Mouse (Mus musculus): ENCODE results near the gene Cyb5r1. TPM values are rescaled to one million over a fixed set of nuclear protein-coding genes. Genes with fewer than 3 reads are reported as not detected.
A peak's percentile ranks its signal among the peaks of the same experiment; 100 is the strongest.
"Not testable (repeated sequence)": the region's sequence is repeated elsewhere in the genome, so short reads cannot be mapped to it uniquely, and the experiment has no call there.

The Cyb5r1 gene
- polyA plus RNA-seq, 1 experiment from 2014 or later = 12.6 TPM

- H3K9me3 ChIP-seq; H3K4me2 ChIP-seq; H3K27me3 ChIP-seq (replicated peaks); H3K4me1 ChIP-seq; H3K27ac ChIP-seq; ATAC-seq (replicated peaks); H3K36me3 ChIP-seq (replicated peaks); H3K9ac ChIP-seq; H3K4me3 ChIP-seq: not testable (repeated sequence)
- whole genome bisulfite sequencing = 81% methylated on average over 3 of the region's 3 CpGs
These were observed 43.2 kb downstream of the Cyb5r1 start for GRCm38 (mm10) chr1:134448537-134448936.

- Histone ChIP-seq H3K36me3 (replicated peaks) (no peaks in the 10 kb centered on the region), H3K4me1 (peaks cover 8% of the 10 kb centered on the region), H3K27ac (no peak overlapping the region), H3K27me3 (replicated peaks) (no peaks in the 10 kb centered on the region), H3K4me3 (no peak overlapping the region), H3K9me3 (no peaks in the 10 kb centered on the region), H3K4me2 (no peak overlapping the region), H3K9ac (no peak overlapping the region)
- WGBS = 89% methylated on average over 4 of the region's 4 CpGs
- ATAC-seq (replicated peaks) = no peak
These were observed 44.8 kb downstream of the Cyb5r1 start for GRCm38 (mm10) chr1:134450201-134450600.

- no peak overlapping the region for H3K4me2 ChIP-seq
- no peak overlapping the region for H3K9ac ChIP-seq
- no peaks in the 10 kb centered on the region for H3K9me3 ChIP-seq
- no peak overlapping the region for H3K4me3 ChIP-seq
- peaks cover 10% of the 10 kb centered on the region for H3K4me1 ChIP-seq
- WGBS = 46% methylated on average over 3 of the region's 3 CpGs
- ATAC-seq (replicated peaks) = no peak
- H3K27me3 ChIP-seq (replicated peaks) = no peaks in the 10 kb centered on the region
- no peak overlapping the region for H3K27ac ChIP-seq
- no peaks in the 10 kb centered on the region for H3K36me3 ChIP-seq (replicated peaks)
These were observed 45.6 kb downstream of the Cyb5r1 start for GRCm38 (mm10) chr1:134450986-134451385.

GRCm38 (mm10) chr1:134454904-134455824, 49.8 kb downstream of the Cyb5r1 start, which contains the start of gene Klhl12:
Gene Klhl12, plus strand, starts transcription at chr1:134455531.
- H3K9ac ChIP-seq = peak within 1 kb of the TSS; percentile 91
- peak within 1 kb of the TSS; percentile 94 for H3K4me3 ChIP-seq
- H3K27ac ChIP-seq = peak within 1 kb of the TSS; percentile 79
- H3K4me2 ChIP-seq = peak within 1 kb of the TSS; percentile 80
- peaks cover 16% of the 10 kb centered on the region; the same call in 1 of the 2 replicates for H3K36me3 ChIP-seq (replicated peaks)
- ATAC-seq (replicated peaks) = peak; percentile 97
- H3K9me3 ChIP-seq = no peaks in the 10 kb centered on the region
- no peaks in the 10 kb centered on the region for H3K27me3 ChIP-seq (replicated peaks)
- H3K4me1 ChIP-seq = peaks cover 19% of the 10 kb centered on the region
- WGBS = 1% methylated on average over 61 of the region's 61 CpGs

- no peak for ATAC-seq (replicated peaks)
- peak overlapping the region; percentile 91 for H3K9ac ChIP-seq
These were observed 50.7 kb downstream of the Cyb5r1 start for GRCm38 (mm10) chr1:134456060-134456459.

GRCm38 (mm10) chr1:134458139-134458727, 52.9 kb downstream of the Cyb5r1 start:
- 94% methylated on average over 7 of the region's 7 CpGs for WGBS
- no peaks in the 10 kb centered on the region for H3K9me3 ChIP-seq
- no peak overlapping the region for H3K4me3 ChIP-seq
- H3K4me2 ChIP-seq = no peak overlapping the region
- peaks cover 19% of the 10 kb centered on the region for H3K4me1 ChIP-seq
- H3K27ac ChIP-seq = no peak overlapping the region
- H3K27me3 ChIP-seq (replicated peaks) = no peaks in the 10 kb centered on the region
- H3K36me3 ChIP-seq (replicated peaks) = peaks cover 26% of the 10 kb centered on the region
- no peak for ATAC-seq (replicated peaks)
- no peak overlapping the region for H3K9ac ChIP-seq

More at GRCm38 (mm10) chr1:134456060-134456459, 50.7 kb downstream of the Cyb5r1 start:
- H3K27ac ChIP-seq = no peak overlapping the region
- H3K36me3 ChIP-seq (replicated peaks) = peaks cover 17% of the 10 kb centered on the region
- H3K9me3 ChIP-seq = no peaks in the 10 kb centered on the region
- peak overlapping the region; percentile 80 for H3K4me2 ChIP-seq
- WGBS = 16% methylated on average over 5 of the region's 5 CpGs
- peaks cover 19% of the 10 kb centered on the region for H3K4me1 ChIP-seq
- H3K4me3 ChIP-seq = peak overlapping the region; percentile 94
- no peaks in the 10 kb centered on the region for H3K27me3 ChIP-seq (replicated peaks)

- ATAC-seq (replicated peaks) = no peak
- Histone ChIP-seq H3K4me1 (peaks cover 11% of the 10 kb centered on the region), H3K27ac (no peak overlapping the region), H3K9ac (no peak overlapping the region), H3K9me3 (no peaks in the 10 kb centered on the region), H3K27me3 (replicated peaks) (no peaks in the 10 kb centered on the region), H3K36me3 (replicated peaks) (peaks cover 29% of the 10 kb centered on the region), H3K4me2 (no peak overlapping the region), H3K4me3 (no peak overlapping the region)
- WGBS = 93% methylated on average over 1 of the region's 1 CpGs
These were observed 55.2 kb downstream of the Cyb5r1 start for GRCm38 (mm10) chr1:134460294-134461284.

Other genes starting within 250 kb of the Cyb5r1 start
- 1.5 and 3.3 TPM in 2 replicates for gene Chil1, start 223.4 kb upstream of the Cyb5r1 start, polyA plus RNA-seq (2015; fragmentation: Nextera tagmentation; extraction: Ambion mirVana)
- 0.13 and 0.19 TPM in 2 replicates for gene Mybph, start 212.1 kb upstream of the Cyb5r1 start, polyA plus RNA-seq (2015; fragmentation: Nextera tagmentation; extraction: Ambion mirVana)
- 16.2 and 19.2 TPM in 2 replicates for gene Adora1, start 170.1 kb upstream of the Cyb5r1 start, polyA plus RNA-seq (2015; fragmentation: Nextera tagmentation; extraction: Ambion mirVana)
- 0.10 TPM in 1 of 2 replicates, not detected in the other for gene Myog, start 115.6 kb upstream of the Cyb5r1 start, polyA plus RNA-seq (2015; fragmentation: Nextera tagmentation; extraction: Ambion mirVana)
- gene Ppfia4, start 72.6 kb upstream of the Cyb5r1 start, polyA plus RNA-seq (2015; fragmentation: Nextera tagmentation; extraction: Ambion mirVana) = 18.9 and 20.4 TPM in 2 replicates
- gene Tmem183a, start 43.6 kb upstream of the Cyb5r1 start, polyA plus RNA-seq (2015; fragmentation: Nextera tagmentation; extraction: Ambion mirVana) = 144 and 147 TPM in 2 replicates
- gene 4933406M09Rik, start 19.6 kb upstream of the Cyb5r1 start, polyA plus RNA-seq (2015; fragmentation: Nextera tagmentation; extraction: Ambion mirVana) = not detected in 2 replicates
- gene Adipor1, start 9.8 kb downstream of the Cyb5r1 start, polyA plus RNA-seq (2015; fragmentation: Nextera tagmentation; extraction: Ambion mirVana) = 76.0 and 82.4 TPM in 2 replicates
- 37.0 and 37.7 TPM in 2 replicates for gene Klhl12, start 50.0 kb downstream of the Cyb5r1 start, polyA plus RNA-seq (2015; fragmentation: Nextera tagmentation; extraction: Ambion mirVana)
- 69.5 and 70.7 TPM in 2 replicates for gene Rabif, start 89.1 kb downstream of the Cyb5r1 start, polyA plus RNA-seq (2015; fragmentation: Nextera tagmentation; extraction: Ambion mirVana)
- not detected in 2 replicates for gene Mgat4e, start 144.1 kb downstream of the Cyb5r1 start, polyA plus RNA-seq (2015; fragmentation: Nextera tagmentation; extraction: Ambion mirVana)
- gene Kdm5b, start 154.6 kb downstream of the Cyb5r1 start, polyA plus RNA-seq (2015; fragmentation: Nextera tagmentation; extraction: Ambion mirVana) = 83.9 and 87.1 TPM in 2 replicates
- 3.0 and 3.2 TPM in 2 replicates for gene Syt2, start 241.1 kb downstream of the Cyb5r1 start, polyA plus RNA-seq (2015; fragmentation: Nextera tagmentation; extraction: Ambion mirVana)